Mouse (Mus musculus) liver, adult (tissue): ENCODE data around the gene Sox5.

Experiments used
- GATA4 ChIP-seq: IDR thresholded peaks from 2 replicates; pipeline ENCODE4 v1.6.1; 2014; ENCODE audit warnings: mild to moderate bottlenecking, low read length; ENCODE audit not compliant: insufficient replicate concordance

Sox5 gene

GRCm38 (mm10) chr6:144111561-144111960 lies 670.2 kb downstream of the Sox5 start:
- TF ChIP-seq GATA4, result no peak

GRCm38 (mm10) chr6:144106848-144107247 lies 674.9 kb downstream of the Sox5 start:
- TF ChIP-seq GATA4, result no peak

- no peak for TF ChIP-seq GATA4
Measured at GRCm38 (mm10) chr6:144105645-144106044, 676.1 kb downstream of the Sox5 start.

- TF ChIP-seq GATA4, result no peak
Measured at GRCm38 (mm10) chr6:144103612-144104011, 678.2 kb downstream of the Sox5 start.

GRCm38 (mm10) chr6:144100852-144101251 lies 680.9 kb downstream of the Sox5 start:
- TF ChIP-seq GATA4, result no peak

GRCm38 (mm10) chr6:144098119-144098518 lies 683.7 kb downstream of the Sox5 start:
- TF ChIP-seq GATA4, result no peak

- TF ChIP-seq GATA4, result no peak
Measured at GRCm38 (mm10) chr6:144088256-144088655, 693.5 kb downstream of the Sox5 start.

- TF ChIP-seq GATA4, result no peak
Measured at GRCm38 (mm10) chr6:144086096-144086810, 695.5 kb downstream of the Sox5 start.

GRCm38 (mm10) chr6:144082297-144082696 lies 699.5 kb downstream of the Sox5 start:
- no peak for TF ChIP-seq GATA4

- TF ChIP-seq GATA4, result no peak
Measured at GRCm38 (mm10) chr6:144077826-144078225, 704.0 kb downstream of the Sox5 start.

- TF ChIP-seq GATA4, result no peak
Measured at GRCm38 (mm10) chr6:144076376-144076775, 705.4 kb downstream of the Sox5 start.

GRCm38 (mm10) chr6:144075327-144075941 lies 706.3 kb downstream of the Sox5 start:
- TF ChIP-seq GATA4, result no peak

GRCm38 (mm10) chr6:144074826-144075225 lies 707.0 kb downstream of the Sox5 start:
- no peak for TF ChIP-seq GATA4

GRCm38 (mm10) chr6:144070461-144070860 lies 711.3 kb downstream of the Sox5 start:
- no peak for TF ChIP-seq GATA4

- TF ChIP-seq GATA4, result no peak
Measured at GRCm38 (mm10) chr6:144067491-144067890, 714.3 kb downstream of the Sox5 start.

- TF ChIP-seq GATA4, result no peak
Measured at GRCm38 (mm10) chr6:144062428-144062827, 719.3 kb downstream of the Sox5 start.

- TF ChIP-seq GATA4, result no peak
Measured at GRCm38 (mm10) chr6:144061814-144062213, 720.0 kb downstream of the Sox5 start.
